Mouse (Mus musculus): ENCODE measurements around the gene Cep126. TPM values are rescaled to one million over a fixed set of nuclear protein-coding genes. Genes with fewer than 3 reads are reported as not detected.

The Cep126 gene
- 5.8 and 6.6 TPM in 2 replicates for polyA plus RNA-seq (2014; fragmentation: Nextera tagmentation; extraction: Ambion mirVana)

- H3K4me2 ChIP-seq (replicated peaks; ENCODE audit: low read depth, low read length), result peak within 1 kb of the TSS; percentile 54
- DNase-seq (ENCODE audit: low spot score) (peak; percentile 93), ATAC-seq (ENCODE audit: low FRiP score) (peak; percentile 98)
- peaks cover 3% of the 10 kb centered on the region; the same call in 1 of the 2 replicates for H3K4me1 ChIP-seq (replicated peaks; ENCODE audit: control insufficient read depth, insufficient read depth, low read length)
- no peak within 1 kb of the TSS for H3K27ac ChIP-seq (ENCODE audit: low read depth, low read length)
- peak within 1 kb of the TSS; percentile 57 for H3K9ac ChIP-seq (ENCODE audit: low read depth, low read length)
- H3K27me3 ChIP-seq (ENCODE audit: control insufficient read depth, insufficient read depth, low read length), result no peaks in the 10 kb centered on the region
- peak within 1 kb of the TSS; percentile 72 for H3K4me3 ChIP-seq (ENCODE audit: low read depth, low read length)
- H3K9me3 ChIP-seq (ENCODE audit: control insufficient read depth, low read length), result no peaks in the 10 kb centered on the region
- WGBS, result under 1% methylated on average over 65 of the region's 72 CpGs
- H3K36me3 ChIP-seq (ENCODE audit: control insufficient read depth, insufficient read depth, low read length), result no peaks in the 10 kb centered on the region
Observed at GRCm38 (mm10) chr9:8134117-8134574, at the start of gene Cep126. Cep126 (minus strand) TSS chr9:8134294.

GRCm38 (mm10) chr9:8179554-8179953, 45.5 kb upstream of the Cep126 start:
- Histone ChIP-seq H3K9ac (ENCODE audit: low read depth, low read length) (no peak overlapping the region), H3K36me3 (ENCODE audit: control insufficient read depth, insufficient read depth, low read length) (no peaks in the 10 kb centered on the region), H3K9me3 (ENCODE audit: control insufficient read depth, low read length) (no peaks in the 10 kb centered on the region), H3K4me3 (ENCODE audit: low read depth, low read length) (no peak overlapping the region), H3K4me2 (replicated peaks; ENCODE audit: low read depth, low read length) (no peak overlapping the region), H3K4me1 (replicated peaks; ENCODE audit: control insufficient read depth, insufficient read depth, low read length) (no peaks in the 10 kb centered on the region), H3K27ac (ENCODE audit: low read depth, low read length) (no peak overlapping the region), H3K27me3 (ENCODE audit: control insufficient read depth, insufficient read depth, low read length) (no peaks in the 10 kb centered on the region)
- ATAC-seq (ENCODE audit: low FRiP score), result no peak
- no peak for DNase-seq (ENCODE audit: low spot score)
- 91% methylated on average over 3 of the region's 3 CpGs for WGBS

- ATAC-seq (ENCODE audit: low FRiP score) (no peak), DNase-seq (ENCODE audit: low spot score) (no peak)
- no peaks in the 10 kb centered on the region for H3K36me3 ChIP-seq (ENCODE audit: control insufficient read depth, insufficient read depth, low read length)
- no peak overlapping the region for H3K9ac ChIP-seq (ENCODE audit: low read depth, low read length)
- no peak overlapping the region for H3K4me3 ChIP-seq (ENCODE audit: low read depth, low read length)
- no peak overlapping the region for H3K4me2 ChIP-seq (replicated peaks; ENCODE audit: low read depth, low read length)
- no peaks in the 10 kb centered on the region for H3K4me1 ChIP-seq (replicated peaks; ENCODE audit: control insufficient read depth, insufficient read depth, low read length)
- no peaks in the 10 kb centered on the region for H3K9me3 ChIP-seq (ENCODE audit: control insufficient read depth, low read length)
- WGBS, result 79% methylated on average over 3 of the region's 3 CpGs
- no peak overlapping the region for H3K27ac ChIP-seq (ENCODE audit: low read depth, low read length)
- H3K27me3 ChIP-seq (ENCODE audit: control insufficient read depth, insufficient read depth, low read length), result no peaks in the 10 kb centered on the region
Observed at GRCm38 (mm10) chr9:8177099-8177498, 43.0 kb upstream of the Cep126 start.

GRCm38 (mm10) chr9:8157011-8157410, 22.9 kb upstream of the Cep126 start:
- Histone ChIP-seq H3K4me3 (ENCODE audit: low read depth, low read length) (no peak overlapping the region), H3K27ac (ENCODE audit: low read depth, low read length) (no peak overlapping the region), H3K4me1 (replicated peaks; ENCODE audit: control insufficient read depth, insufficient read depth, low read length) (no peaks in the 10 kb centered on the region), H3K9ac (ENCODE audit: low read depth, low read length) (no peak overlapping the region), H3K4me2 (replicated peaks; ENCODE audit: low read depth, low read length) (no peak overlapping the region), H3K27me3 (ENCODE audit: control insufficient read depth, insufficient read depth, low read length) (no peaks in the 10 kb centered on the region), H3K9me3 (ENCODE audit: control insufficient read depth, low read length) (no peaks in the 10 kb centered on the region), H3K36me3 (ENCODE audit: control insufficient read depth, insufficient read depth, low read length) (no peaks in the 10 kb centered on the region)
- no peak for DNase-seq (ENCODE audit: low spot score)
- 81% methylated on average over 2 of the region's 2 CpGs for WGBS
- no peak for ATAC-seq (ENCODE audit: low FRiP score)

- Histone ChIP-seq H3K9me3 (ENCODE audit: control insufficient read depth, low read length) (no peaks in the 10 kb centered on the region), H3K9ac (ENCODE audit: low read depth, low read length) (no peak overlapping the region), H3K27me3 (ENCODE audit: control insufficient read depth, insufficient read depth, low read length) (no peaks in the 10 kb centered on the region), H3K4me1 (replicated peaks; ENCODE audit: control insufficient read depth, insufficient read depth, low read length) (no peaks in the 10 kb centered on the region), H3K27ac (ENCODE audit: low read depth, low read length) (no peak overlapping the region), H3K4me2 (replicated peaks; ENCODE audit: low read depth, low read length) (no peak overlapping the region), H3K36me3 (ENCODE audit: control insufficient read depth, insufficient read depth, low read length) (no peaks in the 10 kb centered on the region), H3K4me3 (ENCODE audit: low read depth, low read length) (no peak overlapping the region)
- DNase-seq (ENCODE audit: low spot score) (no peak), ATAC-seq (ENCODE audit: low FRiP score) (no peak)
- 95% methylated on average over 1 of the region's 1 CpGs for WGBS
Observed at GRCm38 (mm10) chr9:8139501-8139900, 5.4 kb upstream of the Cep126 start.

GRCm38 (mm10) chr9:8133586-8134115, 443 bp downstream of the Cep126 start:
- Histone ChIP-seq H3K36me3 (ENCODE audit: control insufficient read depth, insufficient read depth, low read length) (no peaks in the 10 kb centered on the region), H3K4me3 (ENCODE audit: low read depth, low read length) (peak overlapping the region; percentile 72), H3K27me3 (ENCODE audit: control insufficient read depth, insufficient read depth, low read length) (no peaks in the 10 kb centered on the region), H3K4me1 (replicated peaks; ENCODE audit: control insufficient read depth, insufficient read depth, low read length) (peaks cover 3% of the 10 kb centered on the region; the same call in 1 of the 2 replicates), H3K4me2 (replicated peaks; ENCODE audit: low read depth, low read length) (peak overlapping the region; percentile 54), H3K9ac (ENCODE audit: low read depth, low read length) (peak overlapping the region; percentile 57), H3K27ac (ENCODE audit: low read depth, low read length) (no peak overlapping the region), H3K9me3 (ENCODE audit: control insufficient read depth, low read length) (no peaks in the 10 kb centered on the region)
- ATAC-seq (ENCODE audit: low FRiP score) (peak; percentile 52), DNase-seq (ENCODE audit: low spot score) (peak; percentile 43)
- 3% methylated on average over 19 of the region's 22 CpGs for WGBS

- Histone ChIP-seq H3K4me1 (replicated peaks; ENCODE audit: control insufficient read depth, insufficient read depth, low read length) (no peaks in the 10 kb centered on the region), H3K36me3 (ENCODE audit: control insufficient read depth, insufficient read depth, low read length) (0 out of 2 replicates have a peak, but pooled peaks cover 3% of the 10 kb centered on the region), H3K9me3 (ENCODE audit: control insufficient read depth, low read length) (no peaks in the 10 kb centered on the region), H3K9ac (ENCODE audit: low read depth, low read length) (no peak overlapping the region), H3K4me2 (replicated peaks; ENCODE audit: low read depth, low read length) (no peak overlapping the region), H3K27me3 (ENCODE audit: control insufficient read depth, insufficient read depth, low read length) (no peaks in the 10 kb centered on the region), H3K4me3 (ENCODE audit: low read depth, low read length) (no peak overlapping the region), H3K27ac (ENCODE audit: low read depth, low read length) (no peak overlapping the region)
- no peak for ATAC-seq (ENCODE audit: low FRiP score)
- whole genome bisulfite sequencing, result 85% methylated on average over 8 of the region's 8 CpGs
- DNase-seq (ENCODE audit: low spot score), result no peak
Observed at GRCm38 (mm10) chr9:8123495-8123894, 10.6 kb downstream of the Cep126 start.

- no peaks in the 10 kb centered on the region for H3K36me3 ChIP-seq (ENCODE audit: control insufficient read depth, insufficient read depth, low read length)
- H3K9ac ChIP-seq (ENCODE audit: low read depth, low read length), result no peak overlapping the region
- H3K4me1 ChIP-seq (replicated peaks; ENCODE audit: control insufficient read depth, insufficient read depth, low read length), result no peaks in the 10 kb centered on the region
- ATAC-seq (ENCODE audit: low FRiP score), result no peak
- H3K9me3 ChIP-seq (ENCODE audit: control insufficient read depth, low read length), result no peaks in the 10 kb centered on the region
- no peak overlapping the region for H3K4me2 ChIP-seq (replicated peaks; ENCODE audit: low read depth, low read length)
- no peak overlapping the region for H3K27ac ChIP-seq (ENCODE audit: low read depth, low read length)
- H3K4me3 ChIP-seq (ENCODE audit: low read depth, low read length), result no peak overlapping the region
- WGBS, result 97% methylated on average over 5 of the region's 5 CpGs
- no peaks in the 10 kb centered on the region for H3K27me3 ChIP-seq (ENCODE audit: control insufficient read depth, insufficient read depth, low read length)
- no peak for DNase-seq (ENCODE audit: low spot score)
Observed at GRCm38 (mm10) chr9:8114516-8114915, 19.6 kb downstream of the Cep126 start.

GRCm38 (mm10) chr9:8103050-8103449, 31.0 kb downstream of the Cep126 start:
- ATAC-seq (ENCODE audit: low FRiP score) (no peak), DNase-seq (ENCODE audit: low spot score) (no peak)
- Histone ChIP-seq H3K4me2 (replicated peaks; ENCODE audit: low read depth, low read length) (no peak overlapping the region), H3K27ac (ENCODE audit: low read depth, low read length) (no peak overlapping the region), H3K36me3 (ENCODE audit: control insufficient read depth, insufficient read depth, low read length) (no peaks in the 10 kb centered on the region), H3K4me1 (replicated peaks; ENCODE audit: control insufficient read depth, insufficient read depth, low read length) (no peaks in the 10 kb centered on the region), H3K9ac (ENCODE audit: low read depth, low read length) (no peak overlapping the region), H3K27me3 (ENCODE audit: control insufficient read depth, insufficient read depth, low read length) (no peaks in the 10 kb centered on the region), H3K9me3 (ENCODE audit: control insufficient read depth, low read length) (no peaks in the 10 kb centered on the region), H3K4me3 (ENCODE audit: low read depth, low read length) (no peak overlapping the region)
- WGBS, result 93% methylated on average over 4 of the region's 4 CpGs
